Mouse (Mus musculus) heart, adult 18-20 months (tissue): ENCODE measurements around the gene Msi1. TPM values are rescaled to one million over a fixed set of nuclear protein-coding genes. Genes with fewer than 3 reads are reported as not detected.

Experiments
- DNase-seq, 2 experiments: peaks; one replicate each; pipeline ENCODE4 v3.0.0; 2021 to 2022; ENCODE audit warnings: mixed read lengths in 1 of 2
- total RNA-seq, 2 experiments: library from RNA; stranded (reverse); gene quantifications; 2 replicates each; pipeline ENCODE4 v1.2.3; 2021

The Msi1 gene
- total RNA-seq, 2 experiments from 2014 or later, result 0.40 to 0.67 TPM

GRCm38 (mm10) chr5:115469791-115470190 is 40.4 kb downstream of the Msi1 start:
- no peak for DNase-seq

- peak in 1 of 2 experiments; percentile 81 for DNase-seq
Measured at GRCm38 (mm10) chr5:115470766-115471531, 41.5 kb downstream of the Msi1 start.

- DNase-seq, result no peak
Measured at GRCm38 (mm10) chr5:115473191-115473590, 43.8 kb downstream of the Msi1 start.

- DNase-seq, result no peak
Measured at GRCm38 (mm10) chr5:115474174-115474828, 44.9 kb downstream of the Msi1 start.

- DNase-seq, result peak; percentile 55 to 57
Measured at GRCm38 (mm10) chr5:115475337-115476106, 46.1 kb downstream of the Msi1 start.

- DNase-seq, result no peak
Measured at GRCm38 (mm10) chr5:115476107-115476727, 46.8 kb downstream of the Msi1 start.

- DNase-seq, result no peak
Measured at GRCm38 (mm10) chr5:115479561-115479960, 50.2 kb downstream of the Msi1 start.

- DNase-seq, result no peak
Measured at GRCm38 (mm10) chr5:115480101-115480500, 50.7 kb downstream of the Msi1 start.

GRCm38 (mm10) chr5:115482390-115483265 is 53.2 kb downstream of the Msi1 start:
- no peak for DNase-seq

GRCm38 (mm10) chr5:115483385-115483784 is 54.0 kb downstream of the Msi1 start:
- DNase-seq, result no peak

- DNase-seq, result peak; percentile 94 to 95
Measured at GRCm38 (mm10) chr5:115483947-115484920, 54.8 kb downstream of the Msi1 start, which contains the start of gene Sirt4. Gene Sirt4 (minus strand): TSS chr5:115484725.

GRCm38 (mm10) chr5:115484996-115485395 is 55.6 kb downstream of the Msi1 start:
- DNase-seq, result no peak

- DNase-seq, result no peak
Measured at GRCm38 (mm10) chr5:115485489-115486205, 56.2 kb downstream of the Msi1 start.

- no peak for DNase-seq
Measured at GRCm38 (mm10) chr5:115486726-115487125, 57.3 kb downstream of the Msi1 start.

GRCm38 (mm10) chr5:115487353-115487752 is 58.0 kb downstream of the Msi1 start:
- DNase-seq, result no peak

GRCm38 (mm10) chr5:115487942-115488580 is 58.7 kb downstream of the Msi1 start:
- DNase-seq, result no peak

GRCm38 (mm10) chr5:115488841-115489698 is 59.7 kb downstream of the Msi1 start:
- peak; percentile 86 to 95 for DNase-seq
